Mouse (Mus musculus) erythroblast, embryonic 14.5 days (primary cell): ENCODE measurements around the gene Ttl.

ENCODE experiments used
- GATA1 ChIP-seq: IDR thresholded peaks from 2 replicates; pipeline ENCODE4 v1.6.1; 2012; ENCODE audit warnings: low read length, inconsistent platforms, mixed read lengths
- TAL1 ChIP-seq: IDR thresholded peaks from 3 replicates; pipeline ENCODE4 v1.6.1; 2012; ENCODE audit warnings: low read length, inconsistent platforms, mixed read lengths

GRCm38 (mm10) chr2:129081097-129081496 lies 15.4 kb downstream of the Ttl start:
- TF ChIP-seq GATA1: no peak
- TF ChIP-seq TAL1: no peak
